Mouse (Mus musculus) embryonic fibroblast, embryonic 13.5 days (primary cell): ENCODE data around the gene Preb. TPM values are rescaled to one million over a fixed set of nuclear protein-coding genes. Genes with fewer than 3 reads are reported as not detected.

Source experiments
- H3K27ac ChIP-seq: 2 replicates; pipeline ENCODE4 v1.5.1; 2012; ENCODE audit warnings: low read length, control low read depth, inconsistent platforms; ENCODE audit not compliant: insufficient read depth
- H3K4me1 ChIP-seq: 2 replicates; pipeline ENCODE4 v1.6.1; 2011; ENCODE audit warnings: low read length; ENCODE audit not compliant: control insufficient read depth, insufficient read depth
- H3K4me3 ChIP-seq: 2 replicates; pipeline ENCODE4 v1.5.1; 2011; ENCODE audit warnings: mild to moderate bottlenecking, control low read depth, low read length; ENCODE audit not compliant: insufficient read depth
- CTCF ChIP-seq: IDR thresholded peaks from 2 replicates; pipeline ENCODE4 v1.5.1; 2011; ENCODE audit warnings: mild to moderate bottlenecking, control low read depth, low read length, moderate library complexity, borderline replicate concordance; ENCODE audit not compliant: insufficient read depth
- POLR2A ChIP-seq: IDR thresholded peaks from 2 replicates; pipeline ENCODE4 v1.6.1; 2011; ENCODE audit warnings: low read depth, mild to moderate bottlenecking, control low read depth, low read length, moderate library complexity
- polyA plus RNA-seq: library from polyadenylated mRNA; stranded (reverse); fragments of >200 nt; gene quantifications from 2 replicates; pipeline ENCODE4 v1.2.4, GENCODE M21; 2011; ENCODE audit warnings: low read depth; ENCODE audit not compliant: missing spikeins, insufficient read length

The Preb gene
- polyA plus RNA-seq, 1 experiment, result 91.6 TPM

DNA sequence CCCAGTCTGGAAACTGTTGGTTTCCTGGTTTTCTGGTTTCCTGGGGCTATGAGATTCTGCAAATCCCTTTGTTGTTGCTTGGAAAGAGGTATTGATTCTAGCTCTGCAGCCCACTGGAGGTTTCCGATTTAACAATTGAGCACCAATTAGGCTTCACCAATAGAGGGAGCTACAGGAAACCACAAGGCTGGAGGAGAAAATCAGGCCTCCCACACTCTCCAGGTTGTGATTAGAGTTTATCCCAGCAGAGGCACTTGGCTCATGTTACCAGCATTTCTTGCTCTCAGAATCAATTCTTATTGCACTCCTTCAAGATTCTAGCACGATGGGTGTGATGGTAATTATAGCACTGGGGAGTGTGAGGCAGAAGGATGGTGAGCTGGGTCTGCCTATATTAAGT, 22.2 kb upstream of the Preb start:
- H3K4me3 ChIP-seq, result no peak overlapping the region
- TF ChIP-seq CTCF, result no peak
- TF ChIP-seq POLR2A, result no peak
- H3K4me1 ChIP-seq, result no peaks in the 10 kb centered on the region
- no peak overlapping the region for H3K27ac ChIP-seq

GRCm38 (mm10) chr5:30974870-30975656, 14.9 kb upstream of the Preb start:
- TF ChIP-seq POLR2A (no peak), CTCF (no peak)
- H3K4me1 ChIP-seq, result no peaks in the 10 kb centered on the region
- H3K4me3 ChIP-seq, result no peak overlapping the region
- no peak overlapping the region for H3K27ac ChIP-seq

- Histone ChIP-seq H3K4me3 (no peak overlapping the region), H3K4me1 (no peaks in the 10 kb centered on the region), H3K27ac (no peak overlapping the region)
- TF ChIP-seq POLR2A (no peak), CTCF (no peak)
Measured at GRCm38 (mm10) chr5:30969440-30969839, 9.3 kb upstream of the Preb start.

DNA sequence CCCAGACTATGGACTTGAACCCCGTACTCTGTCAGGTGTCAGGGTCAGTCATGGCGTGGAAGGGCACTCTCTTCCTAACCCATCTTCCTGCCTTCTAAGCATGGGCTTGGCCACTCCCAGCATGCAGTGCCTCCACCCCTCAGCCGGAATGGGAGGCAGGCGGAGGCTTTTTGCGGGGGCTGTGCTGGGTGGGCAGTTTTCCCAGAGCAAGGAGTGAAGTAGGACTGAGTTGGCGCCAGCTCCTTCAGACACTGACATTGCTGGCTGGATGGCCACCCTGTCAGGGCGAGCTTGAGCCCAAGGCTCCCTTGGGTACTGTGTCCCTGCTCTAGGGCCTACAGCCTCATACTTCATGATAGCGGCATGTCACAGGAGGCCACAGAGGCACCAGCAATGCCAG, 8.3 kb upstream of the Preb start, which contains the start of gene Tcf23:
Gene Tcf23 (plus strand): TSS at position 247 of the 400 bp plus-strand sequence.
- no peak within 1 kb of the TSS for H3K4me3 ChIP-seq
- no peak within 1 kb of the TSS for H3K27ac ChIP-seq
- no peak for TF ChIP-seq POLR2A
- TF ChIP-seq CTCF, result no peak
- H3K4me1 ChIP-seq, result no peaks in the 10 kb centered on the region

DNA sequence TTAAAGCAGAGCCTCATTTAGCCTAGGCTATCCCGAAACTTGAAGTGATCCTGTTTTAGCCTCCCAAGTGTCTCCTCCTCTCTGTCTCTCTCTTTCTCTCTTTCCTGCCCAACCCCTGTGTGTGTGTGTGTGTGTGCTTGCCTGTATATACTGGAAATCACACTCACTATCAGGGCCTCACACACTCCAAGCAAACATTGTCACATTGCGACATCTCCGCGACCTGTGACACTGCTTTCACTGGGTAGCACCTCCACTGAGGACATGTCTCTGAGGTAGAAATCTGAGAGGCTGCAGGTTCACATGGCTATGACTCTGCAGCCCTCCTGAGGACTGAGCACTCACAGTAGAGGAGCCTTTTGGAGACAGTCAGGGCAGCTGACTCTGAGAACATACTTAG, 6.0 kb upstream of the Preb start:
- no peak overlapping the region for H3K27ac ChIP-seq
- no peak overlapping the region for H3K4me3 ChIP-seq
- TF ChIP-seq POLR2A, result no peak
- no peak for TF ChIP-seq CTCF
- no peaks in the 10 kb centered on the region for H3K4me1 ChIP-seq

- no peak for TF ChIP-seq CTCF
- no peak for TF ChIP-seq POLR2A
- Histone ChIP-seq H3K4me3 (no peak overlapping the region), H3K4me1 (0 out of 2 replicates have a peak, but pooled peaks cover under 1% of the 10 kb centered on the region), H3K27ac (no peak overlapping the region)
Measured at GRCm38 (mm10) chr5:30963916-30964315, 3.8 kb upstream of the Preb start.

- Histone ChIP-seq H3K4me1 (peaks cover 5% of the 10 kb centered on the region; the same call in 1 of the 2 replicates), H3K4me3 (no peak overlapping the region), H3K27ac (no peak overlapping the region)
- TF ChIP-seq CTCF, result no peak
- TF ChIP-seq POLR2A, result no peak
Measured at GRCm38 (mm10) chr5:30961545-30962505, 1.7 kb upstream of the Preb start.

DNA sequence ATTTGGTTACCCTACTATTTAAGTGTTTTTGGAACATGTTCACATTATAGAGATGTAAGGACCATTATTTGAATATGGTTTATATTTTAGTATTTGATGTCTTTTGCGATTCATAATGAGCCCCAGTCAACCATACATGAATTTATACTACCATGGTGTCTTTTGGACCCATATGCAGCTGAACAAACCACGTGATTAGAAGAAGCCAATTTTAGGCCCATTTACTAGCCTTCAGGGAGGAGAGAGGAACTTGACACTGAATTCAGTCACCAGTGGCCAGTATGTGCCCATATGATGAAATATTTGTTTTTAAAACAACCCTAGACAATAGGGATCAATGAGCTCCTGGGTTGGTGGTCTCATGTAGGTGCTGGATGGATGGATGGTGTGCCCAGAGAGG, 653 bp upstream of the Preb start:
- TF ChIP-seq CTCF, result no peak
- TF ChIP-seq POLR2A, result no peak
- Histone ChIP-seq H3K4me3 (no peak overlapping the region), H3K4me1 (peaks cover 5% of the 10 kb centered on the region; the same call in 1 of the 2 replicates), H3K27ac (no peak overlapping the region)

DNA sequence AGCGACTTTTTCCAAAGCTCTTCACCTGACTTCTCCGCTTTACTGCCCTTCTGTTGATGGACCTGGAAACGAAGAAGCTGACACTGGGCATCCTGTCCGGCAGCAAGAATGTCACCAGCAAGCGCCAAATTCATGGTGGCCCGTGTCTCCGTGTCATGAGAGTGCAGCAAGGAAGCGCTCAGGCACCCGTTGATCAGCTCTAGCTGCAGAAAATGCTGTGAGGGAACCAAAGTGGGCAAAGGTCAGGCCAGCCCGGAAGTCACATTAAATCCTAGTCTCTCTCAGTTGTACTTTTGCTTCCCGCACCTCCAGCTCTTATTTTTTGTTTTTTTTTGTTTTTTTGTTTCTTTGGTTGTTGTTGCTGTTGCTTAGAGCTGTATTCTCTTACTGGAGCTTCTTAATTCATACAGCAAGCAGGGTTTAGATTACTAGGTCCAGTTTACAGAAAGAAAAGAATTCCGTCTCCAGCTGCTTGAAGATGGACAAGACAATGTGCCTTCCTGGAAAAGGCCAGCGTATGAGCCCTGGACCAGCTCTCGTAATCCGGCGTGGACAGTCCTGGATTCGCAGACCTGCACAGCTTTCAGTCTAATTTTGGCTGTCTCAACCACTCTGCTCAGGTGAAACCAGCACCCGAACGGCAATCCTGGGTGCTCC, 835 bp downstream of the Preb start:
- Histone ChIP-seq H3K4me1 (peaks cover 5% of the 10 kb centered on the region; the same call in 1 of the 2 replicates), H3K27ac (no peak overlapping the region), H3K4me3 (peak overlapping the region; percentile 90)
- no peak for TF ChIP-seq CTCF
- TF ChIP-seq POLR2A, result no peak
